Mouse (Mus musculus): Measurements from ENCODE around the gene Nt5m. TPM values are rescaled to one million over a fixed set of nuclear protein-coding genes. Genes with fewer than 3 reads are reported as not detected.

The Nt5m gene
- polyA plus RNA-seq, 1 experiment from 2014 or later, result 47.6 TPM

DNA sequence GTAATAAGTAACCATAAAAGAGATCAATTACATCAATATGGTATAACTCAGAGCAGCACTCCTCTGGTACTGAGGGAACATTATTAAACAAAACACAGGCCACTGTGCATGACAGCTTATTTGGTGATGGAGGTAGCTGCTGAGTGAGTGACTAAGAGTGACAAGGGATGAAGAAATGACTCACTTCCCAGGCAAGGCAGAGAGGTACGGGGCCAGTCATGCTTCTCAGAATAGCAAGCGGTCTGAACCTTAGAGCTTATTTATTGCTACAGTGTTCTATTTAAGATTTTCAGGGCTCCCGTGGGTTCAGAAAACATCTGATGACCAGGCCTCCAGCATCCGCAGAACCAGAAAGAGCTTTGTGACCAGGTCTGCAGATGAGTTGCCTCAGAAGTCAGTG, 74.5 kb downstream of the Nt5m start:
- Histone ChIP-seq H3K4me1 (no peaks in the 10 kb centered on the region), H3K9me3 (no peaks in the 10 kb centered on the region), H3K27ac (replicated peaks) (no peak overlapping the region), H3K4me3 (no peak overlapping the region), H3K27me3 (no peaks in the 10 kb centered on the region), H3K9ac (replicated peaks) (no peak overlapping the region), H3K36me3 (no peaks in the 10 kb centered on the region), H3K4me2 (replicated peaks) (no peak overlapping the region)
- no peak for ATAC-seq (ENCODE audit: low FRiP score, low read depth)
- 91% methylated on average over 4 of the region's 4 CpGs for WGBS

DNA sequence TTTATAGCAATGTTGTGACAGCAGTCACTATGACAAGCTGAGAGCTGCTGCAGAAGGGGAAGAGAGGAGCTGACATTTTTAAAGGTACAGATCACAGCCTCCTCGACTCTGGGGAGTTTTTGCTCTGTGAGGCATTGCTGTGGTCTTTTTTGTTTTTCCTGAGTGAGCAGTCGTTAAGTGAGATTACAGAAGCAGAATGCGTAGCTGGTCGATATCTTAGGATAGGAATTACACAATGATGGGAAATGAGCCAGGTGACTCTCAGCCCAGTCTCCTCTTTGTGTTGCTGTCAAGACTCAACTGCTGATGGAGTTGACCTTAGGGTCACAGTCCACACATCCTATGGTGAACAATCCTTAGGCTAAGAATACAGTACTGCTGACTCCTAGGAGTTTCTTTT, 78.8 kb downstream of the Nt5m start:
- Histone ChIP-seq H3K4me2 (replicated peaks) (no peak overlapping the region), H3K36me3 (no peaks in the 10 kb centered on the region), H3K4me1 (no peaks in the 10 kb centered on the region), H3K27me3 (no peaks in the 10 kb centered on the region), H3K9me3 (no peaks in the 10 kb centered on the region), H3K9ac (replicated peaks) (no peak overlapping the region), H3K27ac (replicated peaks) (no peak overlapping the region), H3K4me3 (no peak overlapping the region)
- ATAC-seq (ENCODE audit: low FRiP score, low read depth), result no peak
- 61% methylated on average over 4 of the region's 4 CpGs for WGBS

DNA sequence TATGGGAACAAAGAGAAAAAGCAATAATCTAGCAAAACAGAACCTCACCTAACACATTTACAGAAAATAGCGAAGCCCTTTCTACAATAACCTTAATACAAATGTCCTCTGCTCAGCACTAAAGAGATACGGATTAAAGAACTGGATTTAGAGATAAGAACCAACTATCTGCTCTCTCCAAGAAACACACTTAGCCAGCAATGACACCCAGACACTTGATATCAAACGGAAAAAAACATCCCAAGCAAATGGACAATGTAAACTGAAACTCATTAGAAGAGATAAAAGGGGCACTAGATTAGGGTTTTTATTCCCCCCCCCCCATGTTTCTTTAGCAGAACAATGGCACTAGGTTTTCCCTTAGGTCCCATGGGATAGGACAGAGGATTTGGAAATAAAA, 80.2 kb downstream of the Nt5m start:
- Histone ChIP-seq H3K9me3 (no peaks in the 10 kb centered on the region), H3K27me3 (no peaks in the 10 kb centered on the region), H3K9ac (replicated peaks) (no peak overlapping the region), H3K27ac (replicated peaks) (no peak overlapping the region), H3K4me2 (replicated peaks) (no peak overlapping the region), H3K4me3 (no peak overlapping the region), H3K36me3 (no peaks in the 10 kb centered on the region), H3K4me1 (no peaks in the 10 kb centered on the region)
- whole genome bisulfite sequencing, result 74% methylated on average over 3 of the region's 3 CpGs
- ATAC-seq (ENCODE audit: low FRiP score, low read depth), result no peak

DNA sequence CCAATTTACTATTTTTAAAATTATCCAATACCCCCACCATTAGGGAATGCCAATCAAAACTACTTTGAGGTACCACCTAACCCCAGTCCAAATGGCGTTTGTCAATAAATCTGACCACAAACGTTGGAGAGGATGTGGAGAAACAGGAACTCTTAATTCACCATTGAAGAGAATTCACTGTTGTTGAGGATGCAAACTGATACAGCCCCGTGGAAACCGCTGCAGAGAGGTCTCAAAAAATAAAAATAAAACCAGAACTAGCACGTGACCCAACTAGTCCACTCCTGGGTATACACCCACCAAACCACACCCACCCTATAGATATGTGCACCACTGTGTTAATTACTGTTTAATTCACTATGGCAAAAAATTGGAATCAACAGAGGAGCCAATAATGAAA, 81.1 kb downstream of the Nt5m start:
- Histone ChIP-seq H3K9me3 (no peaks in the 10 kb centered on the region), H3K27ac (replicated peaks) (no peak overlapping the region)

DNA sequence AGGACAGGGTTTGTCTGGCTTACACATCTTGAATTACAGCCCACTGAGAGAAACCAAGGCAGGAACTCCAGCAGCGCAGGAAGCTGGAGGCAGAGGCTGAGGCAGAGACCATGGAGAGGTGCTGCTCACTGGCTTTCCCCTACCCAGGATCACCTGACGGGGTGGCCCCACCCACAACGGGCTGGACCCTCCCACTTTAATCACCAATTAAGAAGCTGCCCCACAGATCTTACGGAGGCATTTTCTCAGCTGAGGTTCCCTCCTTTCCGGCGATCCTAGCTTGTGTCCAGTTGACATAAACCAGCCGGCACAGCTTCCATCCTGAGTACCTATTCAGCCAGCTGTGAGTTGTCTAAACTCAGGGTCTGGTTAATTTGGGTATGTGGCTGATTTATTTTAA, 82.0 kb downstream of the Nt5m start:
- Histone ChIP-seq H3K27me3 (no peaks in the 10 kb centered on the region), H3K36me3 (no peaks in the 10 kb centered on the region), H3K4me1 (no peaks in the 10 kb centered on the region), H3K4me3 (no peak overlapping the region), H3K27ac (replicated peaks) (no peak overlapping the region), H3K9me3 (no peaks in the 10 kb centered on the region), H3K9ac (replicated peaks) (no peak overlapping the region), H3K4me2 (replicated peaks) (no peak overlapping the region)
- no peak for ATAC-seq (ENCODE audit: low FRiP score, low read depth)
- 25% methylated on average over 7 of the region's 7 CpGs for WGBS

More for the DNA sequence above, 81.1 kb downstream of the Nt5m start:
- Histone ChIP-seq H3K4me2 (replicated peaks) (no peak overlapping the region), H3K36me3 (no peaks in the 10 kb centered on the region), H3K4me1 (no peaks in the 10 kb centered on the region), H3K27me3 (no peaks in the 10 kb centered on the region), H3K9ac (replicated peaks) (no peak overlapping the region), H3K4me3 (no peak overlapping the region)
- WGBS, result 82% methylated on average over 5 of the region's 5 CpGs
- ATAC-seq (ENCODE audit: low FRiP score, low read depth), result no peak

DNA sequence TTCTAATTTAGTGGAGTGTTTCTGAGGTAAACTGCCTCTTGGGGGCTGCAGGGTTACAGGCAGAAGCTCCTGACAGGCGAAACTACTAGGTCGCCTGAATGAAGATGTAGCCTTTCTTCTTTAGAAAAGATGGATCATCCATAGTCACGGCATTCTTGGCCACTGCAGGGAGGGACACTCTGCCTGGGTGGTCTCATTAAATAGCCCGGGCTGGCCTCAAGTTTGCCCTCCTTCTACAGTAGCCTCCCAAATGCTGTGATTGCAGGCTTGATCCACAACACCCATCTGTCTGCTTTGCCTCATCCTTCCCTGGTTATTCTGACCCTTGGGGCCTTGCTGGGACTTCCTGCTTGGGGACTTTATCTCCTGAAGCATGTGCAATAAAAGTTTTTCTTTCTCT, 90.8 kb downstream of the Nt5m start:
- H3K36me3 ChIP-seq, result no peaks in the 10 kb centered on the region
- H3K4me3 ChIP-seq, result no peak overlapping the region
- H3K9me3 ChIP-seq, result no peaks in the 10 kb centered on the region
- H3K4me2 ChIP-seq (replicated peaks), result no peak overlapping the region
- H3K9ac ChIP-seq (replicated peaks), result no peak overlapping the region
- 53% methylated on average over 4 of the region's 4 CpGs for WGBS
- ATAC-seq (ENCODE audit: low FRiP score, low read depth), result no peak
- H3K27me3 ChIP-seq, result peaks cover 7% of the 10 kb centered on the region
- no peak overlapping the region for H3K27ac ChIP-seq (replicated peaks)
- no peaks in the 10 kb centered on the region for H3K4me1 ChIP-seq

Other genes starting within 250 kb of the Nt5m start
- not detected in 2 replicates for gene Olfr223, start 246.2 kb upstream of the Nt5m start, polyA plus RNA-seq (2016; fragmentation: Nextera tagmentation; extraction: Ambion mirVana)
- 73.0 and 75.6 TPM in 2 replicates for gene Mprip, start 178.1 kb upstream of the Nt5m start, polyA plus RNA-seq (2016; fragmentation: Nextera tagmentation; extraction: Ambion mirVana)
- 1.8 and 2.0 TPM in 2 replicates for gene Pld6, start 51.8 kb upstream of the Nt5m start, polyA plus RNA-seq (2016; fragmentation: Nextera tagmentation; extraction: Ambion mirVana)
- gene Flcn, start 29.4 kb upstream of the Nt5m start, polyA plus RNA-seq (2016; fragmentation: Nextera tagmentation; extraction: Ambion mirVana), result 35.7 and 37.4 TPM in 2 replicates
- 222 and 224 TPM in 2 replicates for gene Cops3, start 391 bp downstream of the Nt5m start, polyA plus RNA-seq (2016; fragmentation: Nextera tagmentation; extraction: Ambion mirVana)
- 39.4 and 41.5 TPM in 2 replicates for gene Med9, start 108.8 kb downstream of the Nt5m start, polyA plus RNA-seq (2016; fragmentation: Nextera tagmentation; extraction: Ambion mirVana)
- gene Rasd1, start 125.5 kb downstream of the Nt5m start, polyA plus RNA-seq (2016; fragmentation: Nextera tagmentation; extraction: Ambion mirVana), result 0.84 and 1.9 TPM in 2 replicates
- 7.5 and 8.0 TPM in 2 replicates for gene Pemt, start 207.0 kb downstream of the Nt5m start, polyA plus RNA-seq (2016; fragmentation: Nextera tagmentation; extraction: Ambion mirVana)

All from midbrain, embryonic 12.5 days (tissue).